Mouse (Mus musculus) sigmoid colon, adult 10 weeks (tissue): Measurements from ENCODE around the gene Ccser2. TPM values are rescaled to one million over a fixed set of nuclear protein-coding genes. Genes with fewer than 3 reads are reported as not detected.

ENCODE experiments used
- polyA plus RNA-seq: library from polyadenylated mRNA; stranded (reverse); fragments of 350-450 nt; fragmentation: Illumina TruSeq; extraction: RNeasy Lipid Tissue Mini Kit (QIAGEN cat#74804); gene quantifications from one replicate; pipeline ENCODE4 v1.2.3, GENCODE M21; 2014; ENCODE audit warnings: low read depth, low replicate concordance

Gene Ccser2
- 57.8 TPM for polyA plus RNA-seq

DNA sequence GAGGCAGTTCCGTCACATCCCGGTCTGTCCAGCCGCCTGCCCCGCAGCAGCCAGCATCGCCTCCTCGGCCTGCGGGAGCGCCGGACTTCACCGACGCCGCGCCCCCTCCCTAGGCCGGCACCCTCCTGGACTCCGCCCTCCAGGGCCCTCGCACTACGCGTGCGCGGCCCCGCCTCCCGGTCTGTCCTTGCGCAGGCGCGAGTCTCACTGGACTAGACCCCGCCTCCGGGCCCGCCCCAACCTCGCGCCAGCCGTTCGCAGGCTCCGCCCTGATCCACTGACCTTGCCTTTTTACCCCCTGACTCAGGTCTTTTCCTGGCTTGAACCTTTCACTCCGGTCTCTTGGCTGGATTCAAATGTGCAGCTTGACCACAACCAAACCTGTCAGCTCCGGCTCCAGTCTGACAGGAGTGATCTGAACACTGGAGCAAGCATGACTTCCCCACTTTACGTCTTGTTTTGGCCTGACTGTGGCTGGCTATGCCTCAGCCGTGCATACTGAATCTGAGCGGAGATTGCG lies at the start of gene Ccser2:
Gene Ccser2, minus strand, starts transcription at position 150 of the 520 bp plus-strand sequence.

Other genes starting within 250 kb of the Ccser2 start
- not detected for gene Rgr, start 80.2 kb upstream of the Ccser2 start, polyA plus RNA-seq
- not detected for gene Lrit1, start 86.1 kb upstream of the Ccser2 start, polyA plus RNA-seq
- gene Lrit2, start 99.2 kb upstream of the Ccser2 start, polyA plus RNA-seq, result not detected
- 5.2 TPM for gene Cdhr1, start 129.6 kb upstream of the Ccser2 start, polyA plus RNA-seq
- gene 2610528A11Rik, start 145.2 kb upstream of the Ccser2 start, polyA plus RNA-seq, result 174 TPM
- gene Ghitm, start 166.5 kb upstream of the Ccser2 start, polyA plus RNA-seq, result 504 TPM